ENCODE assay signal across 7 mouse cellular contexts in genomic region chr9:99163420-99164147, GRCm38 (mm10). TPM values are rescaled to one million over a fixed set of nuclear protein-coding genes. Genes with fewer than 3 reads are reported as not detected.
DNase-seq lines count a peak whose midpoint lies in the region; ATAC-seq and TF ChIP-seq lines count a peak whose summit lies in the region.

No protein-coding gene starts in this region.

- peak; percentile 41; the same call in 1 of the 2 replicates for ATAC-seq in frontal cortex, adult (ENCODE audit: low TSS enrichment)
- ATAC-seq in erythroid progenitor cell, adult 5-6 weeks (replicated peaks; ENCODE audit: low FRiP score, poor library complexity, severe bottlenecking), result no peak

- no peak for TF ChIP-seq CTCF in MEL (IDR thresholded peaks at IDR 0.05 in 2 of 3, conservative IDR thresholded peaks at IDR 0.05 in 1 of 3; ENCODE audit: control insufficient read depth in 1 of 3, insufficient read depth in 1 of 3, low read depth in 2 of 3, low read length in 3 of 3, poor library complexity in 1 of 3, severe bottlenecking in 1 of 3)

- no peaks in the 10 kb centered on the region for H3K79me2 ChIP-seq in MEL (ENCODE audit: control insufficient read depth, insufficient read depth, low read length, poor library complexity)

- peaks cover 22 to 47% of the 10 kb centered on the region in 2 experiments for H3K4me1 ChIP-seq in MEL (ENCODE audit: control insufficient read depth in 1 of 2, insufficient read depth in 2 of 2, low read length in 2 of 2)
- peaks cover 18% of the 10 kb centered on the region for H3K4me1 ChIP-seq in midbrain, embryonic 10.5 days

- TF ChIP-seq POLR2A in MEL (IDR thresholded peaks at IDR 0.05; ENCODE audit: control insufficient read depth in 1 of 2, insufficient read depth in 1 of 2, low read depth in 1 of 2, low read length in 2 of 2, poor library complexity in 1 of 2), result peak in 1 of 2 experiments; percentile 42; a peak in 2 of 4 replicates

- H3K27ac ChIP-seq in MEL (ENCODE audit: control insufficient read depth, low read depth, low read length), result peak overlapping the region; percentile 94
- H3K27ac ChIP-seq in midbrain, embryonic 10.5 days (replicated peaks), result peak overlapping the region; percentile 80

- no peak for TF ChIP-seq RAD21 in MEL (IDR thresholded peaks at IDR 0.05; ENCODE audit: low read depth, low read length)

- peak overlapping the region; percentile 49 to 52 for H3K4me3 ChIP-seq in MEL (ENCODE audit: control insufficient read depth in 1 of 2, insufficient read depth in 1 of 2, low read depth in 2 of 2, low read length in 2 of 2)
- peak overlapping the region; percentile 41 for H3K4me3 ChIP-seq in midbrain, embryonic 10.5 days

- TF ChIP-seq EP300 in MEL (IDR thresholded peaks at IDR 0.05; ENCODE audit: low read depth in 1 of 2, low read length in 2 of 2), result no peak

- no peaks in the 10 kb centered on the region for H3K9me3 ChIP-seq in MEL (replicated peaks; ENCODE audit: insufficient read depth, low read length)
- H3K9me3 ChIP-seq in midbrain, embryonic 10.5 days (replicated peaks), result no peaks in the 10 kb centered on the region

- H3K36me3 ChIP-seq in MEL (ENCODE audit: control insufficient read depth in 1 of 2, insufficient read depth in 2 of 2, low read length in 2 of 2), result peaks cover 0 to 37% of the 10 kb centered on the region in 2 experiments; a peak in 2 of 4 replicates
- no peaks in the 10 kb centered on the region for H3K36me3 ChIP-seq in midbrain, embryonic 10.5 days

- H3K27me3 ChIP-seq in MEL (ENCODE audit: control insufficient read depth in 1 of 2, insufficient read depth in 2 of 2, low read length in 2 of 2), result no peaks in the 10 kb centered on the region
- peaks cover 3% of the 10 kb centered on the region; the same call in 1 of the 2 replicates for H3K27me3 ChIP-seq in midbrain, embryonic 10.5 days (ENCODE audit: low read depth, poor library complexity, severe bottlenecking)

- peak; percentile 80 for DNase-seq in MEL (ENCODE audit: low read depth, low spot score)
- DNase-seq in ZHBTc4 (ENCODE audit: low read depth, low spot score), result peak; percentile 82
- DNase-seq in midbrain, embryonic 10.5 days (ENCODE audit: low spot score), result peak; percentile 64
- DNase-seq in adrenal gland, postnatal 10 days, result no peak
- DNase-seq in gastrocnemius, postnatal 4 days (ENCODE audit: low spot score in 2 of 2), result no peak

- H3K9ac ChIP-seq in MEL (ENCODE audit: control insufficient read depth, low read depth, low read length, poor library complexity, severe bottlenecking), result peak overlapping the region; percentile 70

- 10% methylated on average over 15 of the region's 15 CpGs for WGBS in midbrain, embryonic 10.5 days

TF ChIP-seq in MEL, 35 proteins besides CTCF, POLR2A, EP300 and RAD21:
- TF ChIP-seq SIN3A (IDR thresholded peaks at IDR 0.05; ENCODE audit: low read length), result 0 out of 2 replicates have a peak, but pooled peaks have one; percentile 33
- TF ChIP-seq BHLHE40 (IDR thresholded peaks at IDR 0.05; ENCODE audit: borderline replicate concordance, low read depth, low read length), result no peak
- peak; percentile 62 for TF ChIP-seq NRF1 (IDR thresholded peaks at IDR 0.05; ENCODE audit: insufficient read depth, low read depth, low read length, poor library complexity, severe bottlenecking)

RNA-seq across cellular contexts. Expression of gene Pik3cb, which starts 23.2 kb away (rescaled TPM):
- 2.2 and 2.4 TPM in 2 replicates for total RNA-seq in MEL (2012; rRNA removed)
- polyA plus RNA-seq in MEL (2012; ENCODE audit: insufficient read depth in 1 of 2, insufficient read length in 2 of 2, low read depth in 1 of 2, low replicate concordance in 2 of 2, missing spikeins in 1 of 2), result 1 to 10 TPM in 1 of 2 experiments, not detected in 1; 7.6 TPM
- 1.5 and 1.7 TPM in 2 replicates for polyA plus RNA-seq in midbrain, embryonic 10.5 days (2016; fragmentation: Nextera tagmentation; extraction: Ambion mirVana)
- 15.5 and 21.3 TPM in 2 replicates for total RNA-seq in erythroid progenitor cell, adult 5-6 weeks (2015; ENCODE audit: low replicate concordance)
- total RNA-seq in erythroid progenitor cell, adult 5-6 weeks (2017; ENCODE audit: low replicate concordance), result 8.6 and 14.9 TPM in 2 replicates
- 10 to 100 TPM in 1 of 2 experiments, 1 to 10 TPM in 1; 10.0 to 10.6 TPM for total RNA-seq in adrenal gland, postnatal 10 days (2021)
- 1 to 10 TPM; 4.3 TPM for total RNA-seq in gastrocnemius, postnatal 4 days (2021)

Comparison
In these comparisons a context has a peak if more than half of its experiments do, and no peak if none do; other contexts are left out.
1. DNase-seq: peak in MEL (single experiment), ZHBTc4 (single experiment) and midbrain, embryonic 10.5 days (single experiment); none in adrenal gland, postnatal 10 days (single experiment) and gastrocnemius, postnatal 4 days (0 of 2).